Mouse (Mus musculus) liver, embryonic 16.5 days (tissue): ENCODE results near the gene Mprip. TPM values are rescaled to one million over a fixed set of nuclear protein-coding genes. Genes with fewer than 3 reads are reported as not detected.

ENCODE experiments used
- ATAC-seq: fragments of 200-750 bp; cut with Nextera tagmentation; 2 replicates; pipeline ENCODE4 v1.8.0; 2017; ENCODE audit warnings: low read depth, mild to moderate bottlenecking, moderate number of reproducible peaks, moderate library complexity
- H3K27ac ChIP-seq: fragments of 300-500 bp; sonication (generic); 2 replicates; pipeline ENCODE4 v1.5.1; 2014; ENCODE audit warnings: mild to moderate bottlenecking, low read length
- H3K27me3 ChIP-seq: fragments of 300-500 bp; sonication (generic); 2 replicates; pipeline ENCODE4 v1.6.1; 2014; ENCODE audit warnings: low read depth, low read length, mixed read lengths; ENCODE audit not compliant: control insufficient read depth, insufficient read depth
- H3K36me3 ChIP-seq: fragments of 300-500 bp; sonication (generic); 2 replicates; pipeline ENCODE4 v1.6.1; 2014; ENCODE audit warnings: mild to moderate bottlenecking; ENCODE audit not compliant: control insufficient read depth, insufficient read depth
- H3K4me1 ChIP-seq: fragments of 300-500 bp; sonication (generic); 2 replicates; pipeline ENCODE4 v1.6.1; 2014; ENCODE audit warnings: low read depth, low read length, mixed read lengths; ENCODE audit not compliant: control insufficient read depth
- H3K4me2 ChIP-seq: fragments of 300-500 bp; sonication (generic); 2 replicates; pipeline ENCODE4 v1.6.1; 2014; ENCODE audit warnings: low read depth, low read length, mixed read lengths
- H3K4me3 ChIP-seq: fragments of 300-500 bp; sonication (generic); 2 replicates; pipeline ENCODE4 v1.5.1; 2014; ENCODE audit warnings: low read depth, mild to moderate bottlenecking, low read length
- H3K9ac ChIP-seq: fragments of 300-500 bp; sonication (generic); 2 replicates; pipeline ENCODE4 v1.6.1; 2014; ENCODE audit warnings: low read depth, low read length
- H3K9me3 ChIP-seq: fragments of 300-500 bp; sonication (generic); replicated peaks from 2 replicates; pipeline ENCODE4 v1.6.1; 2016; ENCODE audit warnings: low read length; ENCODE audit not compliant: control insufficient read depth
- WGBS: fragments of 180-500 bp; shearing (Covaris S2); extraction: QIAGEN DNeasy Blood & Tissue Kit; methylation state at CpG from one replicate; pipeline ENCODE4 v1.1.7; 2014; ENCODE audit not compliant: insufficient replicate concordance; 5-methylcytosine and 5-hydroxymethylcytosine counted together
- polyA plus RNA-seq: library from polyadenylated mRNA; unstranded; fragments of >200 nt; fragmentation: Nextera tagmentation; extraction: Ambion mirVana; gene quantifications from 2 replicates; pipeline ENCODE4 v1.2.1, GENCODE M21; 2015

The Mprip gene
- polyA plus RNA-seq, 1 experiment from 2014 or later = 6.6 TPM

GRCm38 (mm10) chr11:59737250-59737649, 76.1 kb downstream of the Mprip start:
- no peaks in the 10 kb centered on the region for H3K27me3 ChIP-seq
- H3K36me3 ChIP-seq = no peaks in the 10 kb centered on the region; the same call in 1 of the 2 replicates
- H3K4me2 ChIP-seq = no peak overlapping the region
- no peak overlapping the region for H3K27ac ChIP-seq
- no peak overlapping the region for H3K4me3 ChIP-seq
- H3K9ac ChIP-seq = no peak overlapping the region
- ATAC-seq = no peak
- no peaks in the 10 kb centered on the region for H3K9me3 ChIP-seq
- 87% methylated on average over 12 of the region's 12 CpGs for WGBS
- H3K4me1 ChIP-seq = peaks cover 2% of the 10 kb centered on the region

- no peak overlapping the region for H3K4me2 ChIP-seq
- peaks cover 2% of the 10 kb centered on the region for H3K4me1 ChIP-seq
- no peaks in the 10 kb centered on the region for H3K27me3 ChIP-seq
- no peak overlapping the region for H3K9ac ChIP-seq
- H3K36me3 ChIP-seq = no peaks in the 10 kb centered on the region; the same call in 1 of the 2 replicates
- no peaks in the 10 kb centered on the region for H3K9me3 ChIP-seq
- no peak overlapping the region for H3K27ac ChIP-seq
- no peak overlapping the region for H3K4me3 ChIP-seq
- 18% methylated on average over 2 of the region's 2 CpGs for WGBS
- no peak for ATAC-seq
These were observed 78.9 kb downstream of the Mprip start for GRCm38 (mm10) chr11:59739996-59740395.

- Histone ChIP-seq H3K4me3 (no peak overlapping the region), H3K9me3 (no peaks in the 10 kb centered on the region), H3K27me3 (no peaks in the 10 kb centered on the region), H3K36me3 (no peaks in the 10 kb centered on the region; the same call in 1 of the 2 replicates), H3K4me2 (no peak overlapping the region), H3K4me1 (peaks cover 2% of the 10 kb centered on the region), H3K9ac (no peak overlapping the region), H3K27ac (no peak overlapping the region)
- WGBS = 85% methylated on average over 5 of the region's 5 CpGs
- no peak for ATAC-seq
These were observed 80.8 kb downstream of the Mprip start for GRCm38 (mm10) chr11:59741915-59742314.

GRCm38 (mm10) chr11:59743307-59743706, 82.2 kb downstream of the Mprip start:
- no peak overlapping the region for H3K4me3 ChIP-seq
- WGBS = 72% methylated on average over 2 of the region's 2 CpGs
- ATAC-seq = no peak

GRCm38 (mm10) chr11:59743712-59744111, 82.6 kb downstream of the Mprip start:
- Histone ChIP-seq H3K4me3 (no peak overlapping the region), H3K9ac (no peak overlapping the region), H3K27me3 (no peaks in the 10 kb centered on the region), H3K36me3 (no peaks in the 10 kb centered on the region; the same call in 1 of the 2 replicates), H3K27ac (no peak overlapping the region), H3K4me2 (no peak overlapping the region), H3K4me1 (peaks cover 2% of the 10 kb centered on the region), H3K9me3 (no peaks in the 10 kb centered on the region)
- 85% methylated on average over 1 of the region's 1 CpGs for WGBS
- ATAC-seq = no peak

More at GRCm38 (mm10) chr11:59743307-59743706, 82.2 kb downstream of the Mprip start:
- no peaks in the 10 kb centered on the region; the same call in 1 of the 2 replicates for H3K36me3 ChIP-seq
- H3K9me3 ChIP-seq = no peaks in the 10 kb centered on the region
- H3K9ac ChIP-seq = no peak overlapping the region
- H3K4me1 ChIP-seq = peaks cover 2% of the 10 kb centered on the region
- no peaks in the 10 kb centered on the region for H3K27me3 ChIP-seq
- no peak overlapping the region for H3K27ac ChIP-seq
- H3K4me2 ChIP-seq = no peak overlapping the region

- Histone ChIP-seq H3K9me3 (no peaks in the 10 kb centered on the region), H3K36me3 (no peaks in the 10 kb centered on the region; the same call in 1 of the 2 replicates), H3K4me1 (peaks cover 2% of the 10 kb centered on the region), H3K4me2 (no peak overlapping the region), H3K9ac (no peak overlapping the region), H3K27ac (no peak overlapping the region), H3K4me3 (no peak overlapping the region), H3K27me3 (no peaks in the 10 kb centered on the region)
- WGBS = 78% methylated on average over 4 of the region's 4 CpGs
- no peak for ATAC-seq
These were observed 83.3 kb downstream of the Mprip start for GRCm38 (mm10) chr11:59744374-59744773.

GRCm38 (mm10) chr11:59745851-59746250, 84.7 kb downstream of the Mprip start:
- 58% methylated on average over 5 of the region's 5 CpGs for WGBS

GRCm38 (mm10) chr11:59746614-59747013, 85.5 kb downstream of the Mprip start:
- H3K27me3 ChIP-seq = no peaks in the 10 kb centered on the region
- H3K36me3 ChIP-seq = no peaks in the 10 kb centered on the region; the same call in 1 of the 2 replicates
- no peak overlapping the region for H3K9ac ChIP-seq
- ATAC-seq = no peak
- H3K4me2 ChIP-seq = no peak overlapping the region
- 71% methylated on average over 2 of the region's 2 CpGs for WGBS
- H3K9me3 ChIP-seq = no peaks in the 10 kb centered on the region
- H3K4me1 ChIP-seq = no peaks in the 10 kb centered on the region
- H3K27ac ChIP-seq = no peak overlapping the region
- H3K4me3 ChIP-seq = no peak overlapping the region

More at GRCm38 (mm10) chr11:59745851-59746250, 84.7 kb downstream of the Mprip start:
- Histone ChIP-seq H3K9me3 (no peaks in the 10 kb centered on the region), H3K4me1 (no peaks in the 10 kb centered on the region), H3K4me2 (no peak overlapping the region), H3K27ac (no peak overlapping the region), H3K9ac (no peak overlapping the region), H3K36me3 (no peaks in the 10 kb centered on the region; the same call in none of the 2 replicates), H3K4me3 (no peak overlapping the region), H3K27me3 (no peaks in the 10 kb centered on the region)
- no peak for ATAC-seq

GRCm38 (mm10) chr11:59749050-59749449, 87.9 kb downstream of the Mprip start:
- Histone ChIP-seq H3K4me1 (no peaks in the 10 kb centered on the region), H3K36me3 (no peaks in the 10 kb centered on the region; the same call in none of the 2 replicates)

More at GRCm38 (mm10) chr11:59749050-59749449, 87.9 kb downstream of the Mprip start:
- Histone ChIP-seq H3K27ac (no peak overlapping the region), H3K27me3 (no peaks in the 10 kb centered on the region), H3K4me2 (no peak overlapping the region), H3K9me3 (no peaks in the 10 kb centered on the region), H3K4me3 (no peak overlapping the region), H3K9ac (no peak overlapping the region)
- 79% methylated on average over 3 of the region's 3 CpGs for WGBS
- no peak for ATAC-seq
